Mouse (Mus musculus) kidney, embryonic 15.5 days (tissue): ENCODE data around the gene Ap5s1. TPM values are rescaled to one million over a fixed set of nuclear protein-coding genes. Genes with fewer than 3 reads are reported as not detected.
A peak's percentile ranks its signal among the peaks of the same experiment; 100 is the strongest.

Experiments used
- ATAC-seq: fragments of 200-750 bp; cut with Nextera tagmentation; replicated peaks from 2 replicates; pipeline ENCODE4 v1.8.0; 2017; ENCODE audit warnings: moderate TSS enrichment; ENCODE audit not compliant: low FRiP score
- H3K27ac ChIP-seq: fragments of 300-500 bp; sonication (generic); 2 replicates; pipeline ENCODE4 v1.5.1; 2015; ENCODE audit warnings: mild to moderate bottlenecking, inconsistent platforms
- H3K27me3 ChIP-seq: fragments of 300-500 bp; sonication (generic); 2 replicates; pipeline ENCODE4 v1.6.1; 2015; ENCODE audit warnings: inconsistent platforms
- H3K36me3 ChIP-seq: fragments of 300-500 bp; sonication (generic); 2 replicates; pipeline ENCODE4 v1.6.1; 2015; ENCODE audit warnings: inconsistent platforms
- H3K4me1 ChIP-seq: fragments of 300-500 bp; sonication (generic); 2 replicates; pipeline ENCODE4 v1.6.1; 2015; ENCODE audit warnings: inconsistent platforms
- H3K4me2 ChIP-seq: fragments of 300-500 bp; sonication (generic); 2 replicates; pipeline ENCODE4 v1.6.1; 2015; ENCODE audit warnings: moderate library complexity, mild to moderate bottlenecking, inconsistent platforms
- H3K4me3 ChIP-seq: fragments of 300-500 bp; sonication (generic); replicated peaks from 2 replicates; pipeline ENCODE4 v1.5.1; 2015; ENCODE audit warnings: mild to moderate bottlenecking, inconsistent platforms
- H3K9ac ChIP-seq: fragments of 300-500 bp; sonication (generic); 2 replicates; pipeline ENCODE4 v1.6.1; 2015; ENCODE audit warnings: mild to moderate bottlenecking, inconsistent platforms
- H3K9me3 ChIP-seq: fragments of 300-500 bp; sonication (generic); replicated peaks from 2 replicates; pipeline ENCODE4 v1.6.1; 2016; ENCODE audit warnings: inconsistent platforms
- WGBS: fragments of 180-500 bp; shearing (Covaris S2); methylation state at CpG from one replicate; pipeline ENCODE4 v1.1.7; 2015; ENCODE audit warnings: mixed read lengths; 5-methylcytosine and 5-hydroxymethylcytosine counted together
- polyA plus RNA-seq: library from polyadenylated mRNA; unstranded; fragments of >200 nt; fragmentation: Nextera tagmentation; extraction: Ambion mirVana; gene quantifications from 2 replicates; pipeline ENCODE4 v1.2.1, GENCODE M21; 2015

The Ap5s1 gene
- polyA plus RNA-seq, 1 experiment from 2014 or later: 25.6 TPM

DNA sequence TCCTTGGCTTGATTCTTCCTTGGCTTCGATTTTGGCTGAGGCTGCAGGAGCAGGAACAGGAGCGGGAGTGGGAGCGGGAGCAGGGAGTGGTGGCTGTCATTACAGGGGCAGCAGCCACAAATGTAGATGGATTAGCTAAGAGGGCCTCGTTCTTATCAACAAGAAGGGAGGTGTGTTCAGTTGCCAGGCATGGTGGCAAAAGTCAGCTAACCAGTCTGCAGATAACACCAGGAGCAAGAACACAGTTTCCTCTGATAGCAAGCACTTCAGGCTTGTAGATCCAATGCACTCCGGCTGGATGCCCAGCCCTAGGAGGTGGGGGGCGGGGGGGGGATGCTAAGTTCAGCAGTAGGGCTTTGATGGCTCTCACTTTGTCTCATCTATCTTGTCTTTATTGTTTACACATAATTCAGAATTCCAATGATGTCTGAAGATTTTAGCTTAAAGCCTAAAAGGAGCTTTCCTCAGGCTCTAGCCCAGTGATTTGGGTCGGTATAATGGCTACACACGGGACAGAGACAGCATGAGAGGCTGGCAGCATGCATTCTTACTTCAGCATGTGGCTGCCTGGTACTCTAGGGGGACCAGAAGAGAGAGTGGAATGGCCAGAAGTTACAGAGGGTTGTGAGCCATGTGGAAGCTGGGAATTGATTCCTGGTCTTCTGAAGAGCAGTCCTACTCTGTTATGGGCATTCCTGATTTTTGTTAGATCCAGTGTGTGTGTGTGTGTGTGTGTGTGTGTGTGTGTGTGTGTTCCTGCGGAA, 53.8 kb downstream of the Ap5s1 start:
- WGBS: 62% methylated on average over 9 of the region's 9 CpGs
- ATAC-seq: no peak
- Histone ChIP-seq H3K4me1 (peaks cover 30% of the 10 kb centered on the region), H3K9me3 (no peaks in the 10 kb centered on the region), H3K27ac (0 out of 2 replicates have a peak overlapping the region, but pooled peaks have one; percentile 99), H3K9ac (no peak overlapping the region), H3K27me3 (no peaks in the 10 kb centered on the region), H3K4me2 (peak overlapping the region; percentile 78; the same call in 1 of the 2 replicates), H3K36me3 (no peaks in the 10 kb centered on the region), H3K4me3 (no peak overlapping the region)

GRCm38 (mm10) chr2:131261481-131262212, 54.8 kb downstream of the Ap5s1 start:
- no peaks in the 10 kb centered on the region for H3K36me3 ChIP-seq
- H3K4me1 ChIP-seq: peaks cover 30% of the 10 kb centered on the region
- under 1% methylated on average over 10 of the region's 10 CpGs for WGBS
- no peaks in the 10 kb centered on the region for H3K27me3 ChIP-seq
- H3K9ac ChIP-seq: peak overlapping the region; percentile 96
- peak overlapping the region; percentile 80 for H3K4me3 ChIP-seq
- H3K27ac ChIP-seq: peak overlapping the region; percentile 99
- H3K9me3 ChIP-seq: no peaks in the 10 kb centered on the region
- peak overlapping the region; percentile 78 for H3K4me2 ChIP-seq
- peak; percentile 82 for ATAC-seq

GRCm38 (mm10) chr2:131262213-131262672, 55.4 kb downstream of the Ap5s1 start, which contains the start of gene Pank2:
Gene Pank2 (plus strand): TSS chr2:131262495.
- peak within 1 kb of the TSS; percentile 96 for H3K9ac ChIP-seq
- no peaks in the 10 kb centered on the region for H3K36me3 ChIP-seq
- peak within 1 kb of the TSS; percentile 99 for H3K27ac ChIP-seq
- H3K4me1 ChIP-seq: peaks cover 32% of the 10 kb centered on the region
- peak within 1 kb of the TSS; percentile 78 for H3K4me2 ChIP-seq
- peak within 1 kb of the TSS; percentile 80 for H3K4me3 ChIP-seq
- ATAC-seq: peak; percentile 100
- under 1% methylated on average over 48 of the region's 49 CpGs for WGBS
- no peaks in the 10 kb centered on the region for H3K27me3 ChIP-seq
- H3K9me3 ChIP-seq: no peaks in the 10 kb centered on the region

Other genes starting within 250 kb of the Ap5s1 start
- gene Gfra4, start 164.0 kb upstream of the Ap5s1 start, polyA plus RNA-seq: 15.1 and 17.0 TPM in 2 replicates
- 3.6 and 4.9 TPM in 2 replicates for gene Adam33, start 143.3 kb upstream of the Ap5s1 start, polyA plus RNA-seq
- gene Siglec1, start 120.3 kb upstream of the Ap5s1 start, polyA plus RNA-seq: 0.35 and 0.49 TPM in 2 replicates
- 20.3 and 21.3 TPM in 2 replicates for gene Hspa12b, start 79.8 kb upstream of the Ap5s1 start, polyA plus RNA-seq
- gene Gm11037, start 73.6 kb upstream of the Ap5s1 start, polyA plus RNA-seq: not detected in 2 replicates
- gene 1700037H04Rik, start 47.0 kb upstream of the Ap5s1 start, polyA plus RNA-seq: 82.9 and 91.1 TPM in 2 replicates
- gene Cenpb, start 27.0 kb upstream of the Ap5s1 start, polyA plus RNA-seq: 10.6 and 10.8 TPM in 2 replicates
- gene Cdc25b, start 20.1 kb upstream of the Ap5s1 start, polyA plus RNA-seq: 62.1 and 71.5 TPM in 2 replicates
- gene Spef1, start 19.8 kb upstream of the Ap5s1 start, polyA plus RNA-seq: 3.2 and 3.6 TPM in 2 replicates
- gene Mavs, start 27.0 kb downstream of the Ap5s1 start, polyA plus RNA-seq: 27.8 and 30.2 TPM in 2 replicates
- 38.3 and 39.0 TPM in 2 replicates for gene Pank2, start 55.4 kb downstream of the Ap5s1 start, polyA plus RNA-seq
- 3.9 and 4.0 TPM in 2 replicates for gene Rnf24, start 145.8 kb downstream of the Ap5s1 start, polyA plus RNA-seq